Mouse (Mus musculus): ENCODE measurements around the gene Impdh1.
"Not testable (repeated sequence)": the region's sequence is repeated elsewhere in the genome, so short reads cannot be mapped to it uniquely, and the experiment has no call there.

Impdh1 gene

GRCm38 (mm10) chr6:29215881-29216501 lies at the start of gene Impdh1:
TSS of gene Impdh1 (minus strand) at chr6:29216364.
- peak; percentile 46 to 82 for DNase-seq (ENCODE audit: low spot score in 2 of 2)

- DNase-seq (ENCODE audit: low spot score in 2 of 2) = no peak
These were observed 48.3 kb upstream of the Impdh1 start for GRCm38 (mm10) chr6:29264456-29264781.

GRCm38 (mm10) chr6:29263650-29264455 lies 47.7 kb upstream of the Impdh1 start:
- peak in 1 of 2 experiments; percentile 70 for DNase-seq (ENCODE audit: low spot score in 2 of 2)

- DNase-seq (ENCODE audit: low spot score in 2 of 2) = no peak
These were observed 45.7 kb upstream of the Impdh1 start for GRCm38 (mm10) chr6:29261831-29262230.

- DNase-seq (ENCODE audit: low spot score in 2 of 2) = no peak
These were observed 43.3 kb upstream of the Impdh1 start for GRCm38 (mm10) chr6:29259418-29259817.

- DNase-seq (ENCODE audit: low spot score in 2 of 2) = no peak
These were observed 30.9 kb upstream of the Impdh1 start for GRCm38 (mm10) chr6:29247072-29247471.

- no peak for DNase-seq (ENCODE audit: low spot score in 2 of 2)
These were observed 30.4 kb upstream of the Impdh1 start for GRCm38 (mm10) chr6:29246585-29246984.

- DNase-seq (ENCODE audit: low spot score in 2 of 2) = no peak
These were observed 30.0 kb upstream of the Impdh1 start for GRCm38 (mm10) chr6:29246183-29246582.

- no peak for DNase-seq (ENCODE audit: low spot score in 2 of 2)
These were observed 29.3 kb upstream of the Impdh1 start for GRCm38 (mm10) chr6:29245272-29246120.

- no peak for DNase-seq (ENCODE audit: low spot score in 2 of 2)
These were observed 26.1 kb upstream of the Impdh1 start for GRCm38 (mm10) chr6:29242265-29242664.

GRCm38 (mm10) chr6:29241697-29242096 lies 25.5 kb upstream of the Impdh1 start:
- DNase-seq (ENCODE audit: low spot score in 2 of 2) = no peak

GRCm38 (mm10) chr6:29240806-29241205 lies 24.6 kb upstream of the Impdh1 start:
- DNase-seq (ENCODE audit: low spot score in 2 of 2) = peak in 1 of 2 experiments; percentile 47

GRCm38 (mm10) chr6:29234272-29234671 lies 18.1 kb upstream of the Impdh1 start:
- DNase-seq (ENCODE audit: low spot score in 2 of 2) = no peak

GRCm38 (mm10) chr6:29233710-29234109 lies 17.5 kb upstream of the Impdh1 start:
- no peak for DNase-seq (ENCODE audit: low spot score in 2 of 2)

GRCm38 (mm10) chr6:29232321-29232720 lies 16.2 kb upstream of the Impdh1 start:
- DNase-seq (ENCODE audit: low spot score in 2 of 2) = no peak

- no peak for DNase-seq (ENCODE audit: low spot score in 2 of 2)
These were observed 15.6 kb upstream of the Impdh1 start for GRCm38 (mm10) chr6:29231799-29232198.

- DNase-seq (ENCODE audit: low spot score in 2 of 2) = no peak
These were observed 14.2 kb upstream of the Impdh1 start for GRCm38 (mm10) chr6:29230386-29230785.

GRCm38 (mm10) chr6:29229265-29229913 lies 13.2 kb upstream of the Impdh1 start:
- DNase-seq (ENCODE audit: low spot score in 2 of 2) = no peak

- DNase-seq (ENCODE audit: low spot score in 2 of 2) = not testable (repeated sequence)
These were observed 1.6 kb upstream of the Impdh1 start for GRCm38 (mm10) chr6:29217717-29218116.

- DNase-seq (ENCODE audit: low spot score in 2 of 2) = no peak
These were observed 983 bp downstream of the Impdh1 start for GRCm38 (mm10) chr6:29215181-29215580.

GRCm38 (mm10) chr6:29214776-29215175 lies 1.4 kb downstream of the Impdh1 start:
- DNase-seq (ENCODE audit: low spot score in 2 of 2) = no peak

GRCm38 (mm10) chr6:29214245-29214644 lies 1.9 kb downstream of the Impdh1 start:
- DNase-seq (ENCODE audit: low spot score in 2 of 2) = no peak

All from cerebellum, postnatal 4 days (tissue).